Mouse (Mus musculus) megakaryocyte, embryonic 14.5 days (primary cell): ENCODE results near the gene Chd1l.

Experiments used
- FLI1 ChIP-seq: IDR thresholded peaks from 2 replicates; pipeline ENCODE4 v1.6.1; 2012; ENCODE audit warnings: low read length, inconsistent platforms, mixed read lengths
- GATA1 ChIP-seq: IDR thresholded peaks from 3 replicates; pipeline ENCODE4 v1.6.1; 2012; ENCODE audit warnings: mixed read lengths, low read length, inconsistent platforms, borderline replicate concordance

- TF ChIP-seq FLI1 = no peak
- no peak for TF ChIP-seq GATA1
These were observed 1.0 kb upstream of the Chd1l start for GRCm38 (mm10) chr3:97611021-97611420.
